Mouse (Mus musculus): ENCODE measurements around the gene Gpc5.

DNA sequence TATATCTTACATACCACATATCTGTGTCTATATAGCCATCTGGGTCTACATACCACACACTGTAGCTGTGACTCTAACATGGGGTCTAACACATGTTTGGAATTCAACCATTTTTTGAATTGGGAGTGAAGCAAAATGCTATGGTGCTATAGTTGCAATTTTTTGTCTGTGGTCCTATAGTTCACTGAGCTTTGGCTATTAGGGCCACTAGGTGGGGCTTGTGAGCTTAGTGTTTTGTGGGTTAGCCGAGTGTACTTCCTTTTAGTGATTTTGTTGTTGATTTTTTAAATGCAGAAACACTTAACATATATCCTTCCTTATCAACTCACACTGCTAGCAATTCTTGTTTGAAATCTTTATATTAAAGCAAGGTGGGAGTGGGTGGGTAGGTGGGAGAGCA lies 727.0 kb downstream of the Gpc5 start:
- TF ChIP-seq POLR2A (IDR thresholded peaks at IDR 0.05; ENCODE audit: low read depth, low read length) (no peak), USF1 (IDR thresholded peaks at IDR 0.05; ENCODE audit: low read depth, low read length) (no peak), MAX (IDR thresholded peaks at IDR 0.05; ENCODE audit: low read length) (no peak)

Measured in CH12.LX (cell line).